Mouse (Mus musculus) left cerebral cortex, postnatal 25 days (tissue): ENCODE data around the gene Atp5b. TPM values are rescaled to one million over a fixed set of nuclear protein-coding genes. Genes with fewer than 3 reads are reported as not detected.

Experiments used
- microRNA-seq, 2 experiments: library from miRNA; unstranded; fragments of <30 nt; microRNA quantifications; one replicate each; pipeline ENCODE4 v1.2.0; 2022
- total RNA-seq, 2 experiments: library from RNA; stranded (reverse); gene quantifications; 2 replicates each; pipeline ENCODE4 v1.2.3; 2021

The Atp5b gene
- total RNA-seq, 2 experiments from 2014 or later: 1,709 to 1,721 TPM

Small RNAs within 50 kb of the gene (microRNA-seq; reads per million reads assigned to microRNA genes)
- 19.1 to 23.5 reads per million in 2 experiments for gene Mir677

Other genes with a start within 250 kb of the Atp5b start
- gene Rdh19, start 233.3 kb upstream of the Atp5b start, total RNA-seq: not detected
- not detected for gene Rdh16f2, start 216.8 kb upstream of the Atp5b start, total RNA-seq
- not detected for gene Rdh7, start 194.5 kb upstream of the Atp5b start, total RNA-seq
- not detected for gene Sdr9c7, start 184.8 kb upstream of the Atp5b start, total RNA-seq
- not detected for gene Hsd17b6, start 75.7 kb upstream of the Atp5b start, total RNA-seq
- gene Prim1, start 68.1 kb upstream of the Atp5b start, total RNA-seq: 1 to 10 TPM; 6.2 to 6.9 TPM
- gene Naca, start 47.7 kb upstream of the Atp5b start, total RNA-seq: 100 to 1,000 TPM; 308 to 327 TPM
- gene Ptges3, start 24.3 kb upstream of the Atp5b start, total RNA-seq: 100 to 1,000 TPM; 127 to 132 TPM
- gene Baz2a, start 8.3 kb downstream of the Atp5b start, total RNA-seq: 10 to 100 TPM; 34.3 to 38.4 TPM
- 10 to 100 TPM; 11.3 to 13.5 TPM for gene Rbms2, start 97.0 kb downstream of the Atp5b start, total RNA-seq
- 10 to 100 TPM; 29.4 to 32.9 TPM for gene Gls2, start 111.2 kb downstream of the Atp5b start, total RNA-seq
- gene Spryd4, start 128.5 kb downstream of the Atp5b start, total RNA-seq: 10 to 100 TPM; 10.1 to 10.7 TPM
- not detected for gene Mip, start 142.6 kb downstream of the Atp5b start, total RNA-seq
- gene Timeless, start 148.8 kb downstream of the Atp5b start, total RNA-seq: 1 to 10 TPM; 6.8 to 8.3 TPM
- gene Apon, start 170.8 kb downstream of the Atp5b start, total RNA-seq: not detected
- gene Apof, start 185.4 kb downstream of the Atp5b start, total RNA-seq: not detected
- 10 to 100 TPM; 27.1 to 29.6 TPM for gene Stat2, start 187.3 kb downstream of the Atp5b start, total RNA-seq
- under 1 TPM; 0.64 to 0.69 TPM for gene Il23a, start 215.5 kb downstream of the Atp5b start, total RNA-seq
- 10 to 100 TPM; 14.3 to 15.4 TPM for gene Pan2, start 220.1 kb downstream of the Atp5b start, total RNA-seq
- gene Cnpy2, start 239.2 kb downstream of the Atp5b start, total RNA-seq: 10 to 100 TPM; 64.7 to 70.5 TPM